Mouse (Mus musculus): ENCODE measurements around the gene Polr2l. TPM values are rescaled to one million over a fixed set of nuclear protein-coding genes. Genes with fewer than 3 reads are reported as not detected.
"Not testable (repeated sequence)": the region's sequence is repeated elsewhere in the genome, so short reads cannot be mapped to it uniquely, and the experiment has no call there.

The Polr2l gene
- polyA plus RNA-seq, 2 experiments = 32.1 to 61.0 TPM

DNA sequence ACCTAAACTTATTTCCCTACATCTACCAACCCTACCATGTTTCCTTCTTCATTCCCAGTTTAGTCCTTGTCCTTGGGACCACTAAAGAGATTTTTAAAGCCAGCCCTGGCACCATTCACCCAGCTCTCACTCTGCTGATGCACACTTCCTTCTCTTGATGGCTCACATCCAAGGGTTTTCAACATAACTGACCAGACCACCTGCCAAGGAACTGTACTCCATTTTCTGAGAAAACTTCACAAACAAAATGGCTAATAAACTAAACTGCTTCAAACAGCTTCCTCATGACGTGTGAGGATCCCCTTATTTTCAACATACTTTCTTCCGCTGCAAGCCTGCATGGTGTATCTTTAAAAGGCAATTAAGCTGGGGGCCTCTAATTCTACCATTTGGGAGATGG lies 21.3 kb downstream of the Polr2l start:
- H3K4me1 ChIP-seq (ENCODE audit: control insufficient read depth, insufficient read depth, low read length) = peaks cover 10% of the 10 kb centered on the region
- H3K9ac ChIP-seq (ENCODE audit: low read depth, low read length, severe bottlenecking) = no peak overlapping the region
- H3K4me2 ChIP-seq (replicated peaks; ENCODE audit: low read depth, low read length, severe bottlenecking) = no peak overlapping the region
- no peak overlapping the region for H3K27ac ChIP-seq (replicated peaks; ENCODE audit: low read depth, low read length)
- peaks cover 38% of the 10 kb centered on the region for H3K36me3 ChIP-seq (ENCODE audit: control insufficient read depth, insufficient read depth, low read length)
- H3K9me3 ChIP-seq (ENCODE audit: control insufficient read depth, low read length) = no peaks in the 10 kb centered on the region
- DNase-seq (ENCODE audit: low spot score) (no peak), ATAC-seq (ENCODE audit: low FRiP score, low read depth) (no peak)
- 73% methylated on average over 2 of the region's 2 CpGs for WGBS
- H3K27me3 ChIP-seq (ENCODE audit: control insufficient read depth, insufficient read depth, low read length) = no peaks in the 10 kb centered on the region
- H3K4me3 ChIP-seq (replicated peaks; ENCODE audit: low read length) = no peak overlapping the region
- TF ChIP-seq POLR2A (IDR thresholded peaks at IDR 0.05; ENCODE audit: borderline replicate concordance, extremely low read depth, insufficient read depth, insufficient read length) = no peak

DNA sequence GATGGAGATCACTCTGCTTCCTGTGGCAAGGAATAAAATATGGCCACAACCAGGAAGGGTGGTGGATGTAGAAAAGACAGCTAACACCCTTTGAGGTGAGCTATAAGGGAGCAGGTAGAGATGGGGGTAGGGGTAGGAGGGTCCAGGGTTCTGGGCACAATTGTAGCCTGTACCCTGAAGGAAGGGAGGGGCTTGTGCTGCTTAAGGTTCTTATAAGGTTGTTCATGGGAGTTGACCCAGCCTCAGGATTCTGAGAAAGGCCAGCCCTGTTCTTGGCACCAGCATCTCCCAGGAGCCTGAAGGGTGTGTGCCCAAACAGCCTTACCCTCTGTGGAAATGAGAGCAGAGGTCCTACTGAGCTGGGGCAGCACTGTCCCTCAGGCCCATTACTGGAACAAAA lies 23.0 kb downstream of the Polr2l start:
- no peak for DNase-seq (ENCODE audit: low spot score)
- ATAC-seq (ENCODE audit: low FRiP score, low read depth) = no peak
- H3K4me3 ChIP-seq (replicated peaks; ENCODE audit: low read length) = no peak overlapping the region
- H3K9me3 ChIP-seq (ENCODE audit: control insufficient read depth, low read length) = no peaks in the 10 kb centered on the region
- no peak overlapping the region for H3K27ac ChIP-seq (replicated peaks; ENCODE audit: low read depth, low read length)
- peaks cover 42% of the 10 kb centered on the region for H3K36me3 ChIP-seq (ENCODE audit: control insufficient read depth, insufficient read depth, low read length)
- H3K4me2 ChIP-seq (replicated peaks; ENCODE audit: low read depth, low read length, severe bottlenecking) = no peak overlapping the region
- H3K9ac ChIP-seq (ENCODE audit: low read depth, low read length, severe bottlenecking) = no peak overlapping the region
- TF ChIP-seq POLR2A (IDR thresholded peaks at IDR 0.05; ENCODE audit: borderline replicate concordance, extremely low read depth, insufficient read depth, insufficient read length) = no peak
- H3K4me1 ChIP-seq (ENCODE audit: control insufficient read depth, insufficient read depth, low read length) = peaks cover 15% of the 10 kb centered on the region
- H3K27me3 ChIP-seq (ENCODE audit: control insufficient read depth, insufficient read depth, low read length) = no peaks in the 10 kb centered on the region

DNA sequence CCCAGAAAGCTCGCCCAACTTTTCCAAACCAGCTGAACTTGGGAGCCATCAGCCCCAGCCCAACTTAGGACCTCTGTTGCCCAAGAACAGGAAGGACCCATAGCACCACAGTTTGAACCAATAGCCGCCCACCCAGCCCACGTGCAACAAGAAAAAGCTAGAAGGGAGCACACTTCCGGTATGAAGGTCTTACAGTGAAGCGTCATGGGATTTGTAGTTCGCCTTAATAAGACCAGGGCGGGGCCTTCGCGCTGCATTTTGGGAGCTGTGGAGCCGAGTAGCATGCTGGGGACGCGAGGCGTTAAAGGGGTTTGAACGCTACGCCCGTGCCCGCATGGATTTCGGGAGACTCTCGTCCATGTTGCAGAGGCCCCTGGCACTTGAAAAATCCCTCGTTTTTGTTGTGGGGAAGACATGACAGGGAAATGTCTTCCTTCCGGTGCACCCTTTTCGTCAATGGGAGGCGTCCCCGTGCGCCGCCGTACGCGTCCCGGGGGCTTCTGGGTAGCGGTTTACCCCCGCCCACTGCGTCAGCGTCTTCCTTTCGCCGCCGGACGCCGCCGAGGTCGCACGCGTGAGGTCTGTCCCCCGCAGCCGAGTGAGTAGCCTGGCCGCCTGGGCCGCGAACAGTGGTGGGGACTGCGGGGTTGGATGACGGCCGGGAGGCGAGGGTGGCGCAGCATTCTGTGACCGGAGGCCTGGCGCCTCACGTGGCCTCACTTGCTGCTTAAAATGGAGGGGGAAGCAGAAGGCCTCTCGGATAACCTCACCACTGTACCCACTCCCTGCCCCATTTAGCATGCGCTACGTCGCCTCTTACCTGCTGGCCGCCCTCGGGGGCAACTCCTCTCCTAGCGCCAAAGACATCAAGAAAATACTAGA lies 27.6 kb downstream of the Polr2l start, which contains the start of gene Rplp2:
Rplp2 (plus strand) TSS at position 261 of the 882 bp plus-strand sequence.
- peak; percentile 76; the same call in 1 of the 2 replicates for TF ChIP-seq POLR2A (IDR thresholded peaks at IDR 0.05; ENCODE audit: borderline replicate concordance, extremely low read depth, insufficient read depth, insufficient read length)
- peak within 1 kb of the TSS; percentile 57 for H3K4me2 ChIP-seq (replicated peaks; ENCODE audit: low read depth, low read length, severe bottlenecking)
- WGBS = under 1% methylated on average over 57 of the region's 63 CpGs
- H3K4me1 ChIP-seq (ENCODE audit: control insufficient read depth, insufficient read depth, low read length) = peaks cover 27% of the 10 kb centered on the region
- H3K4me3 ChIP-seq (replicated peaks; ENCODE audit: low read length) = peak within 1 kb of the TSS; percentile 86
- peak within 1 kb of the TSS; percentile 75 for H3K27ac ChIP-seq (replicated peaks; ENCODE audit: low read depth, low read length)
- H3K9me3 ChIP-seq (ENCODE audit: control insufficient read depth, low read length) = no peaks in the 10 kb centered on the region
- H3K9ac ChIP-seq (ENCODE audit: low read depth, low read length, severe bottlenecking) = peak within 1 kb of the TSS; percentile 86
- H3K36me3 ChIP-seq (ENCODE audit: control insufficient read depth, insufficient read depth, low read length) = peaks cover 42% of the 10 kb centered on the region
- peak; percentile 98 for DNase-seq (ENCODE audit: low spot score)
- ATAC-seq (ENCODE audit: low FRiP score, low read depth) = peak; percentile 91
- H3K27me3 ChIP-seq (ENCODE audit: control insufficient read depth, insufficient read depth, low read length) = no peaks in the 10 kb centered on the region

DNA sequence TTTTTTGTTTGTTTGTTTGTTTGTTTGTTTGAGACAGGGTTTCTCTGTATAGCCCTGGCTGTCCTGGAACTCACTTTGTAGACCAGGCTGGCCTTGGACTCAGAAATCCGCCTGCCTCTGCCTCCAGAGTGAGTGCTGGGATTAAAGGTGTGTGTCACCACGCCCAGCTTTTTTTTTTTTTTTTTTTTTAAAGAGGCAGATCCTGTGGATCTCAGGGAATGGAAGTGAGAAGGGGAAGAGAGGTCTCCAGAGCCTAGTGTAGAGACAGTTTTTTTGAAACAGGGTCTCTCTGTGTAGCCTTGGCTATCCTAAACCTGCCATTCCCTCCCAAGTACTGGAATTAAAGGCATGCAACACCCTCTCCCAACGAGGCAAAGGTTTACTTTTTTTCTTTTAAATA lies 28.6 kb downstream of the Polr2l start:
- Histone ChIP-seq H3K4me1 (ENCODE audit: control insufficient read depth, insufficient read depth, low read length) (peaks cover 29% of the 10 kb centered on the region), H3K36me3 (ENCODE audit: control insufficient read depth, insufficient read depth, low read length) (peaks cover 39% of the 10 kb centered on the region)
- H3K27me3 ChIP-seq (ENCODE audit: control insufficient read depth, insufficient read depth, low read length); H3K9me3 ChIP-seq (ENCODE audit: control insufficient read depth, low read length); H3K9ac ChIP-seq (ENCODE audit: low read depth, low read length, severe bottlenecking); H3K4me3 ChIP-seq (replicated peaks; ENCODE audit: low read length); H3K27ac ChIP-seq (replicated peaks; ENCODE audit: low read depth, low read length); ATAC-seq (ENCODE audit: low FRiP score, low read depth); DNase-seq (ENCODE audit: low spot score); H3K4me2 ChIP-seq (replicated peaks; ENCODE audit: low read depth, low read length, severe bottlenecking): not testable (repeated sequence)
- 86% methylated on average over 3 of the region's 3 CpGs for WGBS

DNA sequence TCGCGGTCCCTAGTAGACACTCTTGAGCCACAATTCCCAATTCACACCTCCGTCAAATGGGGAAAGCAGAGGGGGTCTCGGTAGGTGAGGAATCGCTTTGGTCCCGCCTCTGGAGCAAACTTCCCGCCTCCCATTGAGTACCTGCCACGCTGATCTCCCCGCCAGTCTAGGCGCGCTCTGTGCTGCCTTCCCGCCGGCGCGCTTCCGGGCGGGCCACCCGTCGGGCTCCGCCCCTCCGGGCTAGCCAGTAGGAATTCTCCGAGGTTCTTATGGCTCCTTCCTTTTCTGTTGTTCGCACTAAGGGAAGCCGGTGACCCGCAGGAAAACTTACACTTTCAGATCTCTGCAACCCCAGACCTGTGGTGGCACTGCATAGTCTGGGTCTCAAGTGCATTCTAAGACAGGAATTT lies 31.1 kb downstream of the Polr2l start, which contains the start of gene Pidd1:
Pidd1 (minus strand) TSS at position 198 of the 410 bp plus-strand sequence.
- Histone ChIP-seq H3K9ac (ENCODE audit: low read depth, low read length, severe bottlenecking) (peak within 1 kb of the TSS; percentile 57), H3K9me3 (ENCODE audit: control insufficient read depth, low read length) (no peaks in the 10 kb centered on the region), H3K36me3 (ENCODE audit: control insufficient read depth, insufficient read depth, low read length) (peaks cover 29% of the 10 kb centered on the region), H3K4me1 (ENCODE audit: control insufficient read depth, insufficient read depth, low read length) (peaks cover 27% of the 10 kb centered on the region), H3K4me3 (replicated peaks; ENCODE audit: low read length) (peak within 1 kb of the TSS; percentile 45), H3K27ac (replicated peaks; ENCODE audit: low read depth, low read length) (0 out of 2 replicates have a peak within 1 kb of the TSS, but pooled peaks have one; percentile 48), H3K4me2 (replicated peaks; ENCODE audit: low read depth, low read length, severe bottlenecking) (peak within 1 kb of the TSS; percentile 81), H3K27me3 (ENCODE audit: control insufficient read depth, insufficient read depth, low read length) (no peaks in the 10 kb centered on the region)
- ATAC-seq (ENCODE audit: low FRiP score, low read depth) = peak; percentile 51; the same call in 1 of the 2 replicates
- 0% methylated on average over 25 of the region's 25 CpGs for WGBS
- peak; percentile 84 for DNase-seq (ENCODE audit: low spot score)
- TF ChIP-seq POLR2A (IDR thresholded peaks at IDR 0.05; ENCODE audit: borderline replicate concordance, extremely low read depth, insufficient read depth, insufficient read length) = peak; percentile 46; the same call in 1 of the 2 replicates
